Mouse (Mus musculus) left cerebral cortex, postnatal 36 days (tissue): Measurements from ENCODE around the gene Lbp. TPM values are rescaled to one million over a fixed set of nuclear protein-coding genes. Genes with fewer than 3 reads are reported as not detected.

Experiments used
- DNase-seq, 2 experiments: peaks; one replicate each; pipeline ENCODE4 v3.0.0; 2021 to 2022; ENCODE audit warnings: low spot score in 2 of 2, mixed read lengths in 1 of 2
- intact Hi-C: fragments of 180-260 bp; cut with DNase I; formaldehyde crosslinking; loops from one replicate; pipeline ENCODE4 v1.15.1; 2025
- total RNA-seq, 2 experiments: library from RNA; stranded (reverse); gene quantifications; 2 replicates each; pipeline ENCODE4 v1.2.3; 2021

Lbp gene
- total RNA-seq, 2 experiments from 2014 or later = 1.6 to 2.2 TPM

DNA sequence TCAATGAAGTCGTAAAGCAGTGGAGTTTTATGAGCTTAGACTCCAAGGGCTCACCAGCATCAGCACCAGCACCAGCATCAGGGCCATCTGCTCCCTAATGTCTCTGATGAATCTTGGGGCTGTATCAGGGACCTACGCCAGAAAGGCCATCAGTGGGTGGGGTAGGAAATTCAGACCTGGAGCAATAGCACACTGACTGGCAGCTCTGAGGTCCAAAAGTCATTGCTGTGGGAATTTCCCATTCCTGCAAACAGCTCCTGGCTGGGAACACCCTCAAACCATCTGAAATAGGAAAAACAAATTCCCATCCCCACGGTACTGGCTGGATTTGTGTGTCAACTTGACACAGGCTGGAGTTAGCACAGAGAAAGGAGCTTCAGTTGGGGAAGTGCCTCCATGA, 3.5 kb upstream of the Lbp start:
- intact Hi-C loops = no loop called here
- DNase-seq = no peak

DNA sequence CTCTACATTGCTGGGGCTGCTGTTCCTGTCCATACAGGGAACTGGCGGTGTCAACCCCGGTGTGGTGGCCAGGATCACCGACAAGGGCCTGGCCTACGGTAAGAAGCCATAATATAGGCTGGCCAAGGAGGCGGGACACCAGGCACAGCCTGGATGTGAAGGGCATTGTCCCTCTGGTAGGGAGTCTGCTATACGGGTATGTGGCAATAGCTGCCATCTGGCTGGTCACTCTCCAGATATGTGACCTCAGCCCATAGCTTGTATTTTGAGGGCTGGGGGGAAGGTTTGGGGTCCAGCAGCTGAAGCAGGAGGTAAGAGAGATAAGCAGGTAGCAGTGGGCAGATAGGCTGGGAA, 380 bp downstream of the Lbp start:
- DNase-seq = no peak
- intact Hi-C loops = no loop called here

GRCm38 (mm10) chr2:158308276-158308675, 2.0 kb downstream of the Lbp start:
- intact Hi-C loops = no loop called here

GRCm38 (mm10) chr2:158313089-158313488, 6.8 kb downstream of the Lbp start:
- intact Hi-C loops = no loop called here
- no peak for DNase-seq

More at GRCm38 (mm10) chr2:158308276-158308675, 2.0 kb downstream of the Lbp start:
- DNase-seq = peak; percentile 9 to 43

DNA sequence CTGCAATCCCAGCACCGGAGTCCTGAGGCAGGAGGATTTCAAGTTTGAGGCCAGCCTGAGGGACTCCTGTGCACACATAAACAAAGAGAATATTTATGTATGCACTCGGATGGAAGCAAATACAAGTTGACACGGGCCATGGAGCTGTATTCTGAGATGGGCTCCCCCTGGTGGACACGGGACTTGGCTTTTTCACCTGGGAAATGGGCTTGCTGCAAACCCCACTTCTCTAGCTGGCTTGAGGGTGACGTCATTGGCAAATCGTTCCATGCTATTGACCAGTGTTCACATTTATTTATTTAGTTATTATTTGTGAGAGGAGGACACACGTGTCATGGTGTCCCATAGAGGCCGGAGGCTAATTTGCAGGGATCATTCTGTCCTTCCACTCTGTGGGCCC, 10.1 kb downstream of the Lbp start:
- DNase-seq = no peak
- intact Hi-C loops = no loop called here

GRCm38 (mm10) chr2:158317026-158317425, 10.7 kb downstream of the Lbp start:
- DNase-seq = peak; percentile 64 to 66

GRCm38 (mm10) chr2:158321596-158321995, 15.3 kb downstream of the Lbp start:
- intact Hi-C loops = no loop called here
- DNase-seq = no peak

More at GRCm38 (mm10) chr2:158317026-158317425, 10.7 kb downstream of the Lbp start:
- intact Hi-C loops = no loop called here

- intact Hi-C loops = no loop called here
Observed at GRCm38 (mm10) chr2:158322845-158323244, 16.6 kb downstream of the Lbp start.

GRCm38 (mm10) chr2:158324531-158325190, 18.4 kb downstream of the Lbp start:
- peak in 1 of 2 experiments; percentile 12 for DNase-seq
- intact Hi-C loops = no loop called here

More at GRCm38 (mm10) chr2:158322845-158323244, 16.6 kb downstream of the Lbp start:
- no peak for DNase-seq

DNA sequence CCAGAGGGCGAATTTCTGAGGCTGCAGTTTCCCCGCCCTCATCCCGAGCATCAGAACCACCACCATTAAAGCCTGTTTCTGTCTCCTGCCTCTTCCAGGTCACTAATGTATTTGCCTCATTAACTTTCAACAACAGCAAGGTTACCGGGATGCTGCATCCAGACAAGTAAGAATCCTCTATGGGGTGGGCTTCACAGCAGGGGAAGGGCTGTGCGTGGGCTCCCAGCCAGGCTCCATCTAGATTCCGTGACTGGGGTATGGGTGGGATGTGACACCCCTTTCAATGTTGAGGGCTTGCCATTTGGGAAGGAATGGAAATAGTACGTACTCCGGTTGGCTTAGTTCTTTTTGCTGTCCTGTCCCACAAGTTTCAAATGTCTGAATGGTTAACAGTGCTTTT, 19.3 kb downstream of the Lbp start:
- intact Hi-C loops = no loop called here
- DNase-seq = no peak

DNA sequence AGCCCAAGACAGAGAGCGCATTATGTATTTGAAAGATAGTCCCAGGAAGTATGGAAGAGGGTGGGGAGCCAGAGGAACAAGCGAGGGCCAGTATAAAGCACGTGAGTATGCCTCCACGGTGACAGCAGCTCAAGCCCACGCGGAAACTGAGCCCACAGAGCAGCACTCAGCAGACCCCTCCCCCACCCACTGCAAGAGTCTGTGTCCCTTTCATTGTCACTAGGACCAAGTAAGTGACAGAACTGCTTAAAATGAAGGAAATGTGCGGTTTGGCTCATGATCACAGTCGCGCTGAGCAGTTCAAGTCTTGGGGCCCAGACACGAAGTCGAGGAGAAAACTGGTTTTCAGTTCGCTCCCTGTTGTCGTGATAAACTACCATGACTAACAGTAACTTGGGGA, 28.1 kb downstream of the Lbp start:
- intact Hi-C loops = no loop called here
- no peak for DNase-seq

DNA sequence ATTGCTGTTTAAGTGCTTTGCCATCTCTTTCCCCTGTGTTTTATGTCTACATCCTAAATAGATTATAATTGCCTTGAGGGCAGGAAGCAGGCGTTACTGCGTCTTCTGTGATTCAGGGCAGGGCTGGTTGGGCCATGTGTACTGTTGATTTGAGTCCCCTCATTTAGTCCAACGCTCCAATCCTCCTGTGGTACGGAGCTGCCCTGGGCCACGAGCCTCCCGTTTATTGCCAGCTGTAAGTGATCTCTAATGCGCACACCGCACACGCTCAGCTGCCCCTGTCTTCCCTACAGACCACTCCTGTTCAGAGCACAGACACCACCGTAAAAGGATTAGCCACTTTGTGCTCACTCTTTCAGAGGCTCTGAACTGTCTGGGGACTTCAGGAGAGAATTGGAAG, 31.4 kb downstream of the Lbp start:
- intact Hi-C loops = no loop called here
- DNase-seq = no peak

GRCm38 (mm10) chr2:158339948-158340564, 33.8 kb downstream of the Lbp start:
- DNase-seq = peak; percentile 42 to 56
- intact Hi-C loops = loop anchor here (1.0 to 10.0 kb wide), 4 partner anchors 58 to 733 kb away; partner anchors contain the start of gene Bpi

GRCm38 (mm10) chr2:158341324-158341723, 35.0 kb downstream of the Lbp start:
- intact Hi-C loops = loop anchor here (5.0 to 10.0 kb wide), 3 partner anchors 59 to 734 kb away; no protein-coding TSS in a partner anchor
- DNase-seq = no peak

- DNase-seq = no peak
- intact Hi-C loops = loop anchor here (5.0 to 10.0 kb wide), 3 partner anchors 61 to 736 kb away; no protein-coding TSS in a partner anchor
Observed at GRCm38 (mm10) chr2:158343495-158343894, 37.2 kb downstream of the Lbp start.

- no peak for DNase-seq
- intact Hi-C loops = loop anchor here (10.0 kb wide), 1 partner anchor 282 kb away; no protein-coding TSS in a partner anchor
Observed at GRCm38 (mm10) chr2:158346467-158346866, 40.2 kb downstream of the Lbp start.

GRCm38 (mm10) chr2:158347868-158348267, 41.6 kb downstream of the Lbp start:
- intact Hi-C loops = loop anchor here (2.0 to 10.0 kb wide), 2 partner anchors 137 to 283 kb away; no protein-coding TSS in a partner anchor
- DNase-seq = peak; percentile 30 to 51

DNA sequence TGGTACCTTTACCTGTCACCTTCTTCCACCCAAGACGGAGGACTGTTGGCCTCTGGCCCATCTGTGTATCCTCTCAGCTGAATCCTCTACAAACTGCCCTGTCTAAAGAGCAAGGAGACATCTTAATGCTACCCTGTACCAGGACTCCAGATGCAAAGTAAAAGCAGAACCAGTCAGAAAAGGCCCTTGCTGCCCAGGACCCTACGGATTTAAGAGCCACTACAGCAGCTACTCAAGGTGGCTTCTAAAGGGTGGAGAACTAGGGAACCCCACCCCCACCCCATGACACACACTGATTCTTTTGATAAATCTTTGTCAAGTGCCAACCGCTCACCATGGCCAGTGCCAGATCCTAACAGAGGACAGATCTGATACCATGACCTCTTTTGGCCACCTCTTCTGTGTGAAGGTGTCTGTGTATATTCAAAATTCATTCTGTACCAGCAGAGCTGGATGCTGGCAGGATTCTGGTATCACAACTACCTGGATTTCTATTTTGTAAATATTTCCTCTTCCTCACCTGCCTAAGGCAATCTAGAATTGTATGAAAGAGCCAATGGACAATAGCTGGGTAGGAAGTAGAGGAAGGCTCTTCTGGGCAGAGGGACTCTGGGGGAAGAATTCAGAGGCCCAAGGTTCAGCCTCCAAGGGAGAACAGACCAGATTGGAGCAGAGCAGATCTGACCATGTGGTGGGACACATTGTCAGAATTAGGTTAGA, 46.7 kb downstream of the Lbp start:
- intact Hi-C loops = no loop called here
- DNase-seq = no peak

DNA sequence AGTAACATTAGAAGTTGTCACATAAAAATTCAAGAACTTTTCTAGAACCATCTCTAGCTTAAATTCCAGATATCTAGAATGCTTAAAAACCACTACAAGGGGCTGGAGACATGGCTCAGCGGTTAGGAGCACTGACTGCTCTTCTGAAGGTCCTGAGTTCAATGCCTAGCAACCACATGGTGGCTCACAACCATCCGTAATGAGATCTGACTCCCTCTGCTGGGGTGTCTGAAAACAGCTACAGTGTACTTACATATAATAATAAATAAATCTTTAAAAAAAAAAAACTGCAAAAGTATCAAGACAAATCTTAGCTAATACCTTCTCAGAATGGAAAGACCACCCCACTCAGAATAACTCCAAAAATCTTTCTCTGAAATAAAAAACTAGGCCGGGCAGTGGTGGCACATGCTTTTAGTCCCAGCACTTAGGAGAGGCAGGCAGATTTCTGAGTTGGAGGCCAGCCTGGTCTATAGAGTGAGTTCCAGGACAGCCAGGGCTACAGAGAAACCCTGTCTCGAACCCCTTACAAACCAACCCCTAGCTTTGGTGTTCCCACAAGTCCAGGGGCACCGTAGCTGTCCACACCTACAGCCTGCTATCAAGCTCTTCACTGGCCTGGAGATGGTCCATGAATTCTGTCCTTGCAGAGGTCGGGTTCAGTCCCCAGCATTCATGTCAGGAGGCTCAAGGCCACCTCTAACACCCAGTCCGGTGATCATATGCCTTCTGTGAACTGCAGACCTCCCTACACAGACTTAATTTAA, 48.2 kb downstream of the Lbp start:
- DNase-seq = no peak
- intact Hi-C loops = no loop called here

GRCm38 (mm10) chr2:158355238-158355637, 48.9 kb downstream of the Lbp start:
- no peak for DNase-seq
- intact Hi-C loops = no loop called here
